8 mouse cellular contexts compared by ENCODE assay signal in the genomic region with DNA sequence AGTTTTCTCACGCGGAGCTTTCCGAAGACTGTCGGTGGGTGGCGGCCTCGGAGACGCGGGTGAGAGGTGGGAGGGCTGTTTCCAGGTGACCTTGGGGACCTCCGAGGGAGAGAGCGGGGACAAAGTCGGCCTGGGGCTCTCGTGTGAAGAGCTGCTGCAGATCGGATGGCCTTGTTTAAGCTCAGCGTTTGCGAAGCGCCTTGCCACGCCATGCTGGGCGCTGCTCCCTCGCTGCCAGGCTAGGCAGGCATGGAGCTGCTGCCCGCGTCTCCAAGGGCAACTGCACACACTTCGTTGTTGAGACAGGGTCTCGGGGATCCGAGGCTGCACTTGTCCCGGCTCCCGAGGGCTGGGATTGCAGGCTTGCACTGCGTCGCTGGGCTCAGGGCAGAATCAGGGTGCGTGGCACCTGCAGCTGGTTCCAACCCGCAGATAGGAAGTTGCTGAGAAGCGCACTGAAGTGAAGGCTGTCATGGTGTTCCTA. TPM values are rescaled to one million over a fixed set of nuclear protein-coding genes. Genes with fewer than 3 reads are reported as not detected.
DNase-seq lines count a peak whose midpoint lies in the region; ATAC-seq and TF ChIP-seq lines count a peak whose summit lies in the region.

A gene (minus strand): TSS at position 434 of the 484 bp plus-strand sequence.

- no peak for TF ChIP-seq CTCF in E14TG2a.4 (conservative IDR thresholded peaks at IDR 0.05; ENCODE audit: low read length)

- peak; percentile 18 for ATAC-seq in frontal cortex, adult (ENCODE audit: low TSS enrichment)
- ATAC-seq in erythroblast, adult 5-6 weeks (replicated peaks; ENCODE audit: low FRiP score, poor library complexity, severe bottlenecking), result peak; percentile 40
- ATAC-seq in limb, embryonic 13.5 days (ENCODE audit: low FRiP score, low read depth), result peak; percentile 58

- no peaks in the 10 kb centered on the region for H3K27me3 ChIP-seq in E14TG2a.4 (ENCODE audit: insufficient read depth, low read length)
- no peaks in the 10 kb centered on the region for H3K27me3 ChIP-seq in limb, embryonic 13.5 days
- no peaks in the 10 kb centered on the region for H3K27me3 ChIP-seq in splenic B cell, adult 2 months (ENCODE audit: control insufficient read depth, insufficient read depth, low read length, poor library complexity, severe bottlenecking)

- peak within 1 kb of the TSS; percentile 99 for H3K4me3 ChIP-seq in E14TG2a.4 (replicated peaks; ENCODE audit: low read length)
- peak within 1 kb of the TSS; percentile 90 for H3K4me3 ChIP-seq in limb, embryonic 13.5 days

- no peak for DNase-seq in frontal cortex, postnatal 25 days (ENCODE audit: low spot score in 2 of 2)
- DNase-seq in heart, postnatal 25 days (ENCODE audit: low spot score), result no peak
- DNase-seq in splenic B cell, adult 2 months (ENCODE audit: low read depth, low spot score), result peak; percentile 27
- DNase-seq in kidney, adult 8-10 months, result no peak

- H3K4me1 ChIP-seq in E14TG2a.4 (replicated peaks; ENCODE audit: low read depth, low read length), result peaks cover 52% of the 10 kb centered on the region
- peaks cover 19% of the 10 kb centered on the region for H3K4me1 ChIP-seq in limb, embryonic 13.5 days

- H3K4me2 ChIP-seq in limb, embryonic 13.5 days (replicated peaks), result peak within 1 kb of the TSS; percentile 74

- intact Hi-C loops in heart, postnatal 25 days (cut with DNase I), result loop anchor here (2.0 to 10.0 kb wide), 2 partner anchors 28 to 1058 kb away; a partner anchor contains a TSS

- WGBS in limb, embryonic 13.5 days, result under 1% methylated on average over 31 of the region's 31 CpGs

- H3K9ac ChIP-seq in limb, embryonic 13.5 days, result peak within 1 kb of the TSS; percentile 90

- no peaks in the 10 kb centered on the region for H3K9me3 ChIP-seq in E14TG2a.4 (ENCODE audit: low read length)
- no peaks in the 10 kb centered on the region for H3K9me3 ChIP-seq in limb, embryonic 13.5 days

- peak within 1 kb of the TSS; percentile 70; the same call in 1 of the 2 replicates for H3K27ac ChIP-seq in limb, embryonic 13.5 days

- H3K36me3 ChIP-seq in E14TG2a.4 (ENCODE audit: insufficient read depth, low read length), result peaks cover 67% of the 10 kb centered on the region
- peaks cover 35% of the 10 kb centered on the region for H3K36me3 ChIP-seq in limb, embryonic 13.5 days
- peaks cover 4% of the 10 kb centered on the region for H3K36me3 ChIP-seq in splenic B cell, adult 2 months (ENCODE audit: control insufficient read depth, insufficient read depth, low read length, poor library complexity, severe bottlenecking)

RNA-seq across cellular contexts. Expression of the gene that starts here (rescaled TPM):
- total RNA-seq in erythroblast, adult 5-6 weeks (2015; ENCODE audit: low replicate concordance), result 3.7 and 22.8 TPM in 2 replicates
- total RNA-seq in erythroblast, adult 5-6 weeks (2017; ENCODE audit: low replicate concordance), result 3.3 and 6.0 TPM in 2 replicates
- 10 to 100 TPM; 37.4 to 38.7 TPM for total RNA-seq in heart, postnatal 25 days (2021)
- 30.2 and 33.2 TPM in 2 replicates for polyA plus RNA-seq in limb, embryonic 13.5 days (2015; fragmentation: Nextera tagmentation; extraction: Ambion mirVana)
